Mouse (Mus musculus): ENCODE results near the gene Pkp3. TPM values are rescaled to one million over a fixed set of nuclear protein-coding genes. Genes with fewer than 3 reads are reported as not detected.

The Pkp3 gene
- polyA plus RNA-seq, 1 experiment from 2014 or later: 0.67 TPM

DNA sequence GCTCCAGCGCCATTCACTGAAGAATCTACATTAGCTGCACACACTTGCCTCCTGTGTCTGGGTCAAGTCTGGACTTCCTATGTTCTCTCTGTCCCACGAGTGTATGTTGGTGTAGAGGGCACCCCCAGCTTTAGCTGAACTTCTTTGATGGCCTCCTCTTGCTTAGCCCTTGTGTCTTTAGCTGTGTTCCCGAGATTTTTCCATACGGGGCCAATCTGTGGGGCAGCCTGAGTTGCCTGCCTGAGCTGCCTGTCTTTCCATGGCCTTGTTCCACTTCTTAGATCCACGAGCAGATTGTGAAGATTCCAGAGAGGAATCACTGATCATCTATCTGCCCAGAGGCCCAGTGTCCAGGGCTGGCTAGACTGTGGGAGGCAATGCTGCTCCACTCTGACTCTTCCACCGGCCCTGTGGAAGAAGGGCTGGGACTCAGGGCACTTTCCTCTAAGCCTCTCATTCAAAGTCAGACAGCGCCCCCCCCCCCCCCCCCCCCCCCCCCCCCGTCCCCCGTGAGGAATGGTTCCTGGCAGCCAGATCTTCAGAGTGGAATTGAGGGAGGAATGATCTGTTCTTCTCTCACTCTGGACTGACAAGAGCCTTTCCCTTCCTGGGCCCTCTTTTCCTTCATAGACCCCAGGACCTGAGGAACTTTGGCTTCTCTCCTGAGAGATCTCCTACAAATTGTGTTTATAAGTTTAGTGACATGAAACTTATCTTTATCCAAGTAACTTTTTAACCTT is 37.0 kb upstream of the Pkp3 start:
- Histone ChIP-seq H3K4me1 (ENCODE audit: control insufficient read depth, insufficient read depth, low read length) (no peaks in the 10 kb centered on the region), H3K9ac (ENCODE audit: low read depth, low read length) (no peak overlapping the region), H3K27me3 (ENCODE audit: control insufficient read depth, insufficient read depth, low read length) (no peaks in the 10 kb centered on the region), H3K9me3 (replicated peaks; ENCODE audit: control insufficient read depth, low read length) (no peaks in the 10 kb centered on the region), H3K27ac (ENCODE audit: low read depth, low read length) (peak overlapping the region; percentile 71), H3K36me3 (ENCODE audit: control insufficient read depth, insufficient read depth, low read length) (no peaks in the 10 kb centered on the region), H3K4me3 (ENCODE audit: low read depth, low read length) (no peak overlapping the region), H3K4me2 (no peak overlapping the region)
- WGBS (ENCODE audit: insufficient replicate concordance): 46% methylated on average over 6 of the region's 9 CpGs
- no peak for ATAC-seq (replicated peaks; ENCODE audit: insufficient number of reproducible peaks, low FRiP score, low TSS enrichment)

DNA sequence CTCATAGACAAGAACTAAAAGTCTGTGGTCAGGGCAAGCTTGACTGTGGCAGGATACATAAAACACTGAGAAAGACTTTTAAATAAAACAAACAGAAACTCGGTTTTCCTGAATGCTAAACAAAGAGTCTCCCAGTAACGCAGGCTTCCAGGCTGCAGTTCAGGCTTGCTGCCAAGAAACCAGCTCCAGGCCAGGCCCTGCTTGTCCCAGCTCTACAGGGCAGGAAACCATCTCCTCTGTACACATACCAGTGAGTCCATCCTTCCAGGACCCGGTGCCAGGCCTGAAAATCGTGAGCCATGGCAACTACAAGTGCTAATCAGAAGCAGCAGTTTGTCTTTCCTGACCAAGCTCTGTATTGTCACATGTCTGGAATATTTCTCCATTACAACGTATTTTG is 36.4 kb upstream of the Pkp3 start:
- Histone ChIP-seq H3K36me3 (ENCODE audit: control insufficient read depth, insufficient read depth, low read length) (no peaks in the 10 kb centered on the region), H3K27ac (ENCODE audit: low read depth, low read length) (peak overlapping the region; percentile 71), H3K27me3 (ENCODE audit: control insufficient read depth, insufficient read depth, low read length) (no peaks in the 10 kb centered on the region), H3K9ac (ENCODE audit: low read depth, low read length) (no peak overlapping the region), H3K4me1 (ENCODE audit: control insufficient read depth, insufficient read depth, low read length) (no peaks in the 10 kb centered on the region), H3K9me3 (replicated peaks; ENCODE audit: control insufficient read depth, low read length) (no peaks in the 10 kb centered on the region), H3K4me2 (no peak overlapping the region), H3K4me3 (ENCODE audit: low read depth, low read length) (no peak overlapping the region)
- ATAC-seq (replicated peaks; ENCODE audit: insufficient number of reproducible peaks, low FRiP score, low TSS enrichment): 0 out of 2 replicates have a peak, but pooled peaks have one; percentile 71
- WGBS (ENCODE audit: insufficient replicate concordance): 23% methylated on average over 5 of the region's 5 CpGs

DNA sequence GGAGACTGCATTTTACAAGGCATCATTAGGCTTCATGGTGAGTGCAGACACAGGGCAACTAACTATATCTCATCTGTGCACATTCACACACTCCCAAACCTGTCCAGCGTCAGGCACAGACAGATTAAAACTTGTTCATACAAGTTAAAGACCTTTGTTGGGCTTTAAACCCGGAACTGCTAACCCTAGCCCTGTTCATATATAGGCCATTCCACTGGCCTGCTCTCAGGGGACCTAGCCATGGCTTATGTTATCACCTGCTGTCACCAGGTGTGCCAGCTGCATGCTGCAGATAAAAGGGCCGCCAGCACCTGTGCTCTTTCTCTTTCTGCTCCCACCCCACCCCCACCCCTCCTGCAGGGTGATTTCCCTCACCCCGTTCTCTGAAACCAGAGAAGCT is 35.5 kb upstream of the Pkp3 start:
- Histone ChIP-seq H3K4me3 (ENCODE audit: low read depth, low read length) (no peak overlapping the region), H3K36me3 (ENCODE audit: control insufficient read depth, insufficient read depth, low read length) (no peaks in the 10 kb centered on the region), H3K9me3 (replicated peaks; ENCODE audit: control insufficient read depth, low read length) (no peaks in the 10 kb centered on the region), H3K27me3 (ENCODE audit: control insufficient read depth, insufficient read depth, low read length) (peaks cover 5% of the 10 kb centered on the region; the same call in 1 of the 2 replicates), H3K4me2 (no peak overlapping the region), H3K27ac (ENCODE audit: low read depth, low read length) (no peak overlapping the region), H3K4me1 (ENCODE audit: control insufficient read depth, insufficient read depth, low read length) (peaks cover 6% of the 10 kb centered on the region; the same call in 1 of the 2 replicates), H3K9ac (ENCODE audit: low read depth, low read length) (no peak overlapping the region)
- ATAC-seq (replicated peaks; ENCODE audit: insufficient number of reproducible peaks, low FRiP score, low TSS enrichment): no peak
- 30% methylated on average over 4 of the region's 4 CpGs for WGBS (ENCODE audit: insufficient replicate concordance)

DNA sequence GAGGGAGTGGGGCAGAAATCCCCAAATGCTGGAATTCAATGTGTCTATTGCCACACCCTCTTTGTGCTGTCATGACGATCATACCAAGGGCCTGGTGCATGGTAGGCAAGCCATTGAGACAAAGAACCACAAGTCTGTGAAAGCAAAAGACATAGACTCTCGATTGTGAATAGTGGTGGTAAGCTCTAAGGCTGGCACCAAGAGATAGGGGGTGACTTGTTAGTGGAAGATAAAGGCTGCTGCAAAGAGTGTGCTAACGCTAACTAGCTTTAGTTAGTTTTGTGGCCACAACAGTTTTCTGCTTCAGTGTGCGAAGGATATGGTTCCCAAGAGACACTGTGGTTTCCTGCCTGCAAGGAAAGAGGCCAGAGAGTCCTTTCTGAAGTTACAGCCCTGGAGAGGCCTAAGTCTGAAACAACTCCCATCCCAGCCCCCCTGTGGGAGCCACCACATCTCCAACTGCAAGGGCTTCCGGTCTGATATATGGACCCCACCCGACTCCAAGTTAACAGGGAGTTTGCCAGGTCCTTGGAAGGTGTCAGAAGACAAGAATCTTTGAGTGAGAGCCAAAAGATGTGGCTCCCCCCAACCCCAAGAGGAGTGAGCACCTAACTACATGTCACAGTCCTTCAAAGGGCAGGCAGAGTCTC is 31.0 kb upstream of the Pkp3 start:
- peaks cover 5% of the 10 kb centered on the region; the same call in 1 of the 2 replicates for H3K27me3 ChIP-seq (ENCODE audit: control insufficient read depth, insufficient read depth, low read length)
- peak overlapping the region; percentile 22 for H3K9ac ChIP-seq (ENCODE audit: low read depth, low read length)
- peaks cover 10% of the 10 kb centered on the region; the same call in 1 of the 2 replicates for H3K4me1 ChIP-seq (ENCODE audit: control insufficient read depth, insufficient read depth, low read length)
- 54% methylated on average over 6 of the region's 6 CpGs for WGBS (ENCODE audit: insufficient replicate concordance)
- no peaks in the 10 kb centered on the region for H3K9me3 ChIP-seq (replicated peaks; ENCODE audit: control insufficient read depth, low read length)
- H3K27ac ChIP-seq (ENCODE audit: low read depth, low read length): peak overlapping the region; percentile 59
- no peak for ATAC-seq (replicated peaks; ENCODE audit: insufficient number of reproducible peaks, low FRiP score, low TSS enrichment)
- peak overlapping the region; percentile 90 for H3K4me2 ChIP-seq
- H3K36me3 ChIP-seq (ENCODE audit: control insufficient read depth, insufficient read depth, low read length): no peaks in the 10 kb centered on the region
- H3K4me3 ChIP-seq (ENCODE audit: low read depth, low read length): no peak overlapping the region

DNA sequence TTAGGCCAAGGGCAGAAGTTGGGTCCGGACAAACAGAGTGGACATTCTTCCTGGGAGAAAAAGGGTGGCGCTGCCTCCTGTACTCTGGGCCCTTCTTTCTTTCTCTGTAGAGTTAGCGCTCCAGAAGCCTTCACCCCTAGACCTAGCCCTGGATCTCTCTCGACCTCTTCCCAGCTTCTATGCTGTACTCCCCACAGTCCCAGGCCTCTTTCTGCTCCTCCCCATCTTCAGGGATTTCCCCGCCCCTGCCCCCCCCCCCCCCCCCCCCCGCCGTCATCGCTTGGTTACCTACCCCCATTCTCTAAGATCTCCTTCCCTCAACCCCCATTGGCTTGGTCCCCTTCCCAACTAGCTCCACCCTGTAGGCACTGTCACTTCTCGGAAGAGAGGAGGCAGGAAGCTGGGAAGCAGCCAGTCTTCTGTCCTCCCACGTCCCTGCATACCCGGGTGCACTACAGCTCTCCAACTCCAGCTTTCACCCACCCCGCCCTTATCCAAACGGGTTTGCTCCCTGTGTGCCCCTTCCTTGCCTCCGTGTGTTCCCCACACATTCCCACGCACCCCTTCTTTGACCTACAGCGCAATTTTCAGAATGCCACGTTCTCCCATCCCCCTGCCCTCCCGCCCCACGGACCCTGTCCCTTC is 30.3 kb upstream of the Pkp3 start:
- H3K9me3 ChIP-seq (replicated peaks; ENCODE audit: control insufficient read depth, low read length): no peaks in the 10 kb centered on the region
- ATAC-seq (replicated peaks; ENCODE audit: insufficient number of reproducible peaks, low FRiP score, low TSS enrichment): peak; percentile 75; the same call in 1 of the 2 replicates

DNA sequence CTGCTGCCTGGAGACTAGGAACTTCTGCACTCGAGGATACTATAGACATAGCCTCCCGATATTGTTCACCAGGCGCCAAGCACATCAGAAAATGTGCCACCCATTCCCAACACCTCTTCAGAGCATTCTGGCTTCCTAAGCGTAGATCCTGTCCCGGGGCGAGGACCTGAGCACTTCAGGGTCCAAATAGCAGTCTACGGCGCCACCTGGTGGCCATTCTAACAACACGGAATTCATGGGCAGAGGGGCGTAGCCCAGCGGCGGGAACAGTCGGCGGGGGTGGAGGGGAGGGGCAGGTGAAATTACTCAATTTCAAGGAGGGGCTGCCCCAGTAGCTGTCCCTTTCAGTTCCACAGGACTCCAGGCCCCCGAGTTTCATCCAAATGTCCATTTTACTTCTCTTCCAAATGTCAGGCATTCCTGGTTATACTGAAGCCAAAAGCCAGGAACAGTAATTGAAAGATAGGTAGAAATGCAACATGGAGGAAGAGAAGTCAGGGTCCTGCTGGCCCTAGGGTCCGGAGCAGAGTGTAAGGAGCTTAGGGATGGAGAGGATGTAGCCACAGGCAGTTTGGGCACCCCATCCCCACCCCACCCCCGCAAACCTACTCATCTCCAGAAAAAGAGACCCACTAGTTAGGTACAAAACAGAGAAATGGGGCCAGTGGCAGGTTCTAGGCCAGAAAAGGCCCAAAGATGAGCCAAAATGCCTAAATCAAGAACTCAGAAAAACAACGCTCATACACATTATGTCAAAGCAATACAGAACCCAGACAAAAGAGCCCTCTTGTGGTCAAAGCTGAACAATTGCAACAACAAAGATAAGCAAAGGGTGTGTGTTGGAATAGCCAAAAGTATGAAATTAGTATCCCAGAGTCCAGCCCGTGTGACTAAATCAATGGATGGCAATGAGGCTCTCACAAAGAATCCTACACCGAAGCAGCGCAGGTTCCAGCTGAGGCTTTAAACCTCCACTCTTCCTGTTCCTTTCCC is 29.5 kb upstream of the Pkp3 start:
- peak overlapping the region; percentile 90 for H3K4me2 ChIP-seq
- H3K27ac ChIP-seq (ENCODE audit: low read depth, low read length): peak overlapping the region; percentile 46; the same call in 1 of the 2 replicates
- peaks cover 5% of the 10 kb centered on the region; the same call in 1 of the 2 replicates for H3K27me3 ChIP-seq (ENCODE audit: control insufficient read depth, insufficient read depth, low read length)
- 8% methylated on average over 21 of the region's 21 CpGs for WGBS (ENCODE audit: insufficient replicate concordance)
- H3K36me3 ChIP-seq (ENCODE audit: control insufficient read depth, insufficient read depth, low read length): no peaks in the 10 kb centered on the region
- peak; percentile 85; the same call in 1 of the 2 replicates for ATAC-seq (replicated peaks; ENCODE audit: insufficient number of reproducible peaks, low FRiP score, low TSS enrichment)
- H3K9ac ChIP-seq (ENCODE audit: low read depth, low read length): peak overlapping the region; percentile 59; the same call in 1 of the 2 replicates
- no peaks in the 10 kb centered on the region for H3K9me3 ChIP-seq (replicated peaks; ENCODE audit: control insufficient read depth, low read length)
- H3K4me3 ChIP-seq (ENCODE audit: low read depth, low read length): peak overlapping the region; percentile 45
- peaks cover 10% of the 10 kb centered on the region; the same call in 1 of the 2 replicates for H3K4me1 ChIP-seq (ENCODE audit: control insufficient read depth, insufficient read depth, low read length)

More for the DNA sequence above, 30.3 kb upstream of the Pkp3 start:
- Histone ChIP-seq H3K4me2 (peak overlapping the region; percentile 90), H3K27me3 (ENCODE audit: control insufficient read depth, insufficient read depth, low read length) (peaks cover 5% of the 10 kb centered on the region; the same call in 1 of the 2 replicates), H3K36me3 (ENCODE audit: control insufficient read depth, insufficient read depth, low read length) (no peaks in the 10 kb centered on the region), H3K4me1 (ENCODE audit: control insufficient read depth, insufficient read depth, low read length) (peaks cover 10% of the 10 kb centered on the region; the same call in 1 of the 2 replicates), H3K9ac (ENCODE audit: low read depth, low read length) (peak overlapping the region; percentile 59; the same call in 1 of the 2 replicates), H3K27ac (ENCODE audit: low read depth, low read length) (peak overlapping the region; percentile 59), H3K4me3 (ENCODE audit: low read depth, low read length) (peak overlapping the region; percentile 45)
- WGBS (ENCODE audit: insufficient replicate concordance): 6% methylated on average over 15 of the region's 19 CpGs

DNA sequence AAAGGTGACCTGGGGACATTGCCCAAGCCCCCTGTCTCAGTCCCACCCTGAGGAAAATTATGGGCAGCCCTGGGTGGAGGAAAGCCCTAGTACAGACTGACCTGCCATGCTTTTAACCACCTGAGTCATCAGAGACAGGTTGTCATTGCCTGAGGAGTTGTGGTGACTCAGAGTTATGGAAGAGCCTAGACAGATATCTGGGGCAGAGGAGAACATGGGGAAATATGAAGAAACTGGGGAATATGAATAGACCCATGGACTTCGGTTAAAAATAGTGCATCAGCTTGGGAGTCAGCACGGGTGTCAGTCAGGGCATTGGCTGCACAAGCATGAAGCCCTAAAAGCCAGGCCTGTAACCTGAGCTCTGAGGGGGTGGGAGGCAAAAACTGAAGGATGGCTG is 28.7 kb upstream of the Pkp3 start:
- Histone ChIP-seq H3K4me2 (no peak overlapping the region), H3K4me3 (ENCODE audit: low read depth, low read length) (no peak overlapping the region), H3K4me1 (ENCODE audit: control insufficient read depth, insufficient read depth, low read length) (peaks cover 10% of the 10 kb centered on the region; the same call in 1 of the 2 replicates), H3K27ac (ENCODE audit: low read depth, low read length) (no peak overlapping the region), H3K27me3 (ENCODE audit: control insufficient read depth, insufficient read depth, low read length) (peaks cover 5% of the 10 kb centered on the region; the same call in 1 of the 2 replicates), H3K9me3 (replicated peaks; ENCODE audit: control insufficient read depth, low read length) (no peaks in the 10 kb centered on the region), H3K36me3 (ENCODE audit: control insufficient read depth, insufficient read depth, low read length) (no peaks in the 10 kb centered on the region), H3K9ac (ENCODE audit: low read depth, low read length) (no peak overlapping the region)
- ATAC-seq (replicated peaks; ENCODE audit: insufficient number of reproducible peaks, low FRiP score, low TSS enrichment): no peak
- 78% methylated on average over 2 of the region's 2 CpGs for WGBS (ENCODE audit: insufficient replicate concordance)

All from heart, embryonic 11.5 days (tissue).